Mouse (Mus musculus) G1E (cell line): Measurements from ENCODE around the gene Enho.
A peak's percentile ranks its signal among the peaks of the same experiment; 100 is the strongest.

Experiments
- CTCF ChIP-seq: IDR thresholded peaks from 2 replicates; pipeline ENCODE4 v1.5.1; 2012; ENCODE audit warnings: low read depth, low read length, inconsistent platforms, mixed read lengths
- GATA1 ChIP-seq: IDR thresholded peaks from 2 replicates; pipeline ENCODE4 v1.6.1; 2012; ENCODE audit warnings: borderline replicate concordance, low read length, inconsistent platforms, mixed read lengths
- POLR2AphosphoS5 ChIP-seq: IDR thresholded peaks from 2 replicates; pipeline ENCODE4 v1.6.1; 2012; ENCODE audit warnings: low read depth, low read length, inconsistent platforms; ENCODE audit not compliant: insufficient replicate concordance

GRCm38 (mm10) chr4:41664533-41664932 lies 24.4 kb upstream of the Enho start:
- TF ChIP-seq CTCF (0 out of 2 replicates have a peak, but pooled peaks have one; percentile 8), POLR2AphosphoS5 (no peak), GATA1 (no peak)
